Mouse (Mus musculus): ENCODE measurements around the gene Ajm1. TPM values are rescaled to one million over a fixed set of nuclear protein-coding genes. Genes with fewer than 3 reads are reported as not detected.

The Ajm1 gene
- polyA plus RNA-seq, 1 experiment, result 257 TPM

DNA sequence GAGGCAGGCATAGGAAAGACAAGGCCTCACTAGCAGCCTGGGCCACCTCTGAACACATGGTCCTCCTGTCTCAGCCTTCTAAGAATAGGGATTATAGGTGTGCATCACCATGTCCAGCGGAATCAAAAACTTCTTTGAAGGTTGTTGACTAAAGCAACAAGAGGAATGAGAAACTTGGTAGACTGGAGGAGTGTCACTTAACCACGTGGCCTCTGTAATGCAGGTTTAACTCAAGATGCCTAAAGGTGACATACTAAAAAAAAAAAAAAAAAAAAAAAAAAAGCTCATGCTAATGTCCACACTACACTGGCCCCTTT, 46.7 kb downstream of the Ajm1 start:
- DNase-seq, result no peak
- 98% methylated on average over 2 of the region's 2 CpGs for WGBS
- H3K4me3 ChIP-seq (replicated peaks; ENCODE audit: insufficient read depth, low read depth, low read length), result no peak overlapping the region
- TF ChIP-seq POLR2A (IDR thresholded peaks at IDR 0.05; ENCODE audit: borderline replicate concordance, insufficient read depth, low read length) (no peak), CTCF (IDR thresholded peaks at IDR 0.05; ENCODE audit: borderline replicate concordance, insufficient read depth, low read depth, low read length) (no peak)
- peaks cover 14% of the 10 kb centered on the region for H3K4me1 ChIP-seq (ENCODE audit: control insufficient read depth, insufficient read depth, low read length)
- H3K27ac ChIP-seq (ENCODE audit: insufficient read depth, low read length), result peak overlapping the region; percentile 45; the same call in 1 of the 2 replicates
- H3K27me3 ChIP-seq (ENCODE audit: control insufficient read depth, insufficient read depth, low read length), result no peaks in the 10 kb centered on the region

GRCm38 (mm10) chr2:25534178-25534865, 47.2 kb downstream of the Ajm1 start:
- Histone ChIP-seq H3K27ac (ENCODE audit: insufficient read depth, low read length) (peak overlapping the region; percentile 45; the same call in 1 of the 2 replicates), H3K4me1 (ENCODE audit: control insufficient read depth, insufficient read depth, low read length) (peaks cover 14% of the 10 kb centered on the region), H3K27me3 (ENCODE audit: control insufficient read depth, insufficient read depth, low read length) (no peaks in the 10 kb centered on the region), H3K4me3 (replicated peaks; ENCODE audit: insufficient read depth, low read depth, low read length) (no peak overlapping the region)
- WGBS, result 52% methylated on average over 3 of the region's 3 CpGs
- no peak for TF ChIP-seq POLR2A (IDR thresholded peaks at IDR 0.05; ENCODE audit: borderline replicate concordance, insufficient read depth, low read length)
- TF ChIP-seq CTCF (IDR thresholded peaks at IDR 0.05; ENCODE audit: borderline replicate concordance, insufficient read depth, low read depth, low read length), result no peak
- peak; percentile 88 to 91 for DNase-seq

DNA sequence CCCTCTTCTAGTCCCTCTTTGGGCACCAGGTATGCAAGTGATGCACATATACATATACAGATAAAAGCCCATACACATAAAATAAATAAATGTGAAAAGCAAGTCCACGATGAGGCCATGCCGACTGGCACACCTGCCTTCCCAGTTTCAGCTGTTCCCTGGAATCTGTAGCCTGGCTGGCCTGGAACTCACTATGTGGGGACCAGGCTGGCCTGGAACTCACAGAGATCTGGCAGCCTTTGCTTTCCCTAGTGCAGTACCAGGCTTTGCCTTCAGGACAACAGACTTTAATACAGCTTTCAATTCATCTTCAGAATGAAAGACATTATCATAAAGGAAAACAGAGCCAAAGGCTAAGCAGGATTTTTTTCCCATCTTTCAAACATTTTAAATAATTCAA, 47.9 kb downstream of the Ajm1 start:
- DNase-seq, result no peak
- WGBS, result 26% methylated on average over 2 of the region's 2 CpGs
- peak overlapping the region; percentile 67; the same call in 1 of the 2 replicates for H3K27ac ChIP-seq (ENCODE audit: insufficient read depth, low read length)
- peaks cover 14% of the 10 kb centered on the region for H3K4me1 ChIP-seq (ENCODE audit: control insufficient read depth, insufficient read depth, low read length)
- no peaks in the 10 kb centered on the region for H3K27me3 ChIP-seq (ENCODE audit: control insufficient read depth, insufficient read depth, low read length)
- H3K4me3 ChIP-seq (replicated peaks; ENCODE audit: insufficient read depth, low read depth, low read length), result no peak overlapping the region
- TF ChIP-seq POLR2A (IDR thresholded peaks at IDR 0.05; ENCODE audit: borderline replicate concordance, insufficient read depth, low read length) (no peak), CTCF (IDR thresholded peaks at IDR 0.05; ENCODE audit: borderline replicate concordance, insufficient read depth, low read depth, low read length) (no peak)

DNA sequence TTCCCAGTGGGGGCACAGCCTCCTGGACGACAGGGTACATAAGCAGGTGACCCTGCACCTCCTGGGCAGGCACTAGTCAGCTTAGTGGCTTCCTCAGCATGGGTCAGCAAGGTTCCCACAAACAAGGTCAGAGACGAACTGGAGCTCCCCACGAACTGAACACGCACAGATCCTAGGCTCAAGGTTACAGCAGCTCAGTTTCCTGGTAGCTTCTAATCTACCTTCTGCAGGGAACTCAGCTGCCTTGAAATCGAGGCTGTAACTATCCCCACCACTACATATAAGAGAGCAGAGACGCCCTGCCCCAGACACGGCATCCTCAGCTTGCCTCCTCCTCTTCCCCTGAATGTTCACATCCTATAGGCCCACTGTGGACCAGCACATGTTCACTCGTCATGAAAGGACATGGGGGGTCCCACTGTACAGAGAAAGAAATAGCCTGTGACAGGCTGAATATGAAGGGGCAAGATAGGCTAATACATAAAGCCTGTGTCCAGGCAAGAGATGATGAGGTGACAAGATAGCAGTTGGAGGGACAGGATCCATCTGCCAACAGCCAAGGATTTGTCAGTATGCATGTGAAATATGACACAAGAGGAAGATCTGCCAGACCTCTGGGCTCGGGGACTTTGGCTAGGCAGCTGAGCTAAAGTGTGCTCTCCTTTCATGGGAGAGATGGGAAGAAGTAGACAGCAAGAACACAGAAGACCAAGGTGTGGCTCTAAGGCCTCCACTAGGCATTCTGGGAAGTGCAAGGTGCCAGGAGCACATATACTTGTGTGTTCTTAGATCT, 54.9 kb downstream of the Ajm1 start:
- TF ChIP-seq POLR2A (IDR thresholded peaks at IDR 0.05; ENCODE audit: borderline replicate concordance, insufficient read depth, low read length), result no peak
- no peak for TF ChIP-seq CTCF (IDR thresholded peaks at IDR 0.05; ENCODE audit: borderline replicate concordance, insufficient read depth, low read depth, low read length)
- H3K4me3 ChIP-seq (replicated peaks; ENCODE audit: insufficient read depth, low read depth, low read length), result no peak overlapping the region
- WGBS, result 56% methylated on average over 9 of the region's 9 CpGs
- peaks cover 5% of the 10 kb centered on the region; the same call in 1 of the 2 replicates for H3K4me1 ChIP-seq (ENCODE audit: control insufficient read depth, insufficient read depth, low read length)
- DNase-seq, result no peak
- H3K27me3 ChIP-seq (ENCODE audit: control insufficient read depth, insufficient read depth, low read length), result no peaks in the 10 kb centered on the region
- H3K27ac ChIP-seq (ENCODE audit: insufficient read depth, low read length), result peak overlapping the region; percentile 13; the same call in 1 of the 2 replicates

Other genes starting within 250 kb of the Ajm1 start
- gene Man1b1, start 249.4 kb downstream of the Ajm1 start, polyA plus RNA-seq (2012; rRNA removed), result 33.2 and 34.1 TPM in 2 replicates
- 63.1 and 71.2 TPM in 2 replicates for gene Dpp7, start 225.4 kb downstream of the Ajm1 start, polyA plus RNA-seq (2012; rRNA removed)
- 19.0 and 22.1 TPM in 2 replicates for gene Uap1l1, start 216.1 kb downstream of the Ajm1 start, polyA plus RNA-seq (2012; rRNA removed)
- gene Sapcd2, start 209.4 kb downstream of the Ajm1 start, polyA plus RNA-seq (2012; rRNA removed), result 4.4 and 4.7 TPM in 2 replicates
- 12.3 and 12.5 TPM in 2 replicates for gene Entpd2, start 185.9 kb downstream of the Ajm1 start, polyA plus RNA-seq (2012; rRNA removed)
- gene Npdc1, start 182.4 kb downstream of the Ajm1 start, polyA plus RNA-seq (2012; rRNA removed), result 502 and 505 TPM in 2 replicates
- gene Fut7, start 158.5 kb downstream of the Ajm1 start, polyA plus RNA-seq (2012; rRNA removed), result 0.51 and 0.71 TPM in 2 replicates
- 285 and 294 TPM in 2 replicates for gene Abca2, start 153.1 kb downstream of the Ajm1 start, polyA plus RNA-seq (2012; rRNA removed)
- gene Clic3, start 124.9 kb downstream of the Ajm1 start, polyA plus RNA-seq (2012; rRNA removed), result 0.84 and 2.8 TPM in 2 replicates
- gene Paxx, start 120.7 kb downstream of the Ajm1 start, polyA plus RNA-seq (2012; rRNA removed), result 196 and 230 TPM in 2 replicates
- 2,130 and 2,485 TPM in 2 replicates for gene Ptgds, start 111.7 kb downstream of the Ajm1 start, polyA plus RNA-seq (2012; rRNA removed)
- not detected in 2 replicates for gene Lcn12, start 87.8 kb downstream of the Ajm1 start, polyA plus RNA-seq (2012; rRNA removed)
- gene Fbxw5, start 81.0 kb downstream of the Ajm1 start, polyA plus RNA-seq (2012; rRNA removed), result 54.7 and 59.4 TPM in 2 replicates
- 3.6 and 4.2 TPM in 2 replicates for gene C8g, start 80.0 kb downstream of the Ajm1 start, polyA plus RNA-seq (2012; rRNA removed)
- 12.3 and 12.5 TPM in 2 replicates for gene Traf2, start 34.8 kb downstream of the Ajm1 start, polyA plus RNA-seq (2012; rRNA removed)
- gene Edf1, start 23.9 kb downstream of the Ajm1 start, polyA plus RNA-seq (2012; rRNA removed), result 345 and 350 TPM in 2 replicates
- 3.0 and 4.4 TPM in 2 replicates for gene Mamdc4, start 6.9 kb downstream of the Ajm1 start, polyA plus RNA-seq (2012; rRNA removed)
- gene Phpt1, start 6.5 kb downstream of the Ajm1 start, polyA plus RNA-seq (2012; rRNA removed), result 176 and 186 TPM in 2 replicates
- 161 and 172 TPM in 2 replicates for gene Rabl6, start 26.8 kb upstream of the Ajm1 start, polyA plus RNA-seq (2012; rRNA removed)
- 0.05 TPM in 1 of 2 replicates, not detected in the other for gene Ccdc183, start 35.9 kb upstream of the Ajm1 start, polyA plus RNA-seq (2012; rRNA removed)
- gene Tmem141, start 40.2 kb upstream of the Ajm1 start, polyA plus RNA-seq (2012; rRNA removed), result 79.7 and 85.7 TPM in 2 replicates
- 0.31 and 0.35 TPM in 2 replicates for gene Fcna, start 46.3 kb upstream of the Ajm1 start, polyA plus RNA-seq (2012; rRNA removed)
- gene Lcn8, start 71.4 kb upstream of the Ajm1 start, polyA plus RNA-seq (2012; rRNA removed), result not detected in 2 replicates
- gene Lcn5, start 76.2 kb upstream of the Ajm1 start, polyA plus RNA-seq (2012; rRNA removed), result not detected in 2 replicates
- gene Lcn6, start 95.0 kb upstream of the Ajm1 start, polyA plus RNA-seq (2012; rRNA removed), result not detected in 2 replicates
- gene Lcn10, start 101.0 kb upstream of the Ajm1 start, polyA plus RNA-seq (2012; rRNA removed), result not detected in 2 replicates
- gene Obp2a, start 118.3 kb upstream of the Ajm1 start, polyA plus RNA-seq (2012; rRNA removed), result not detected in 2 replicates
- gene Bmyc, start 125.0 kb upstream of the Ajm1 start, polyA plus RNA-seq (2012; rRNA removed), result 99.5 and 101 TPM in 2 replicates
- gene Obp2b, start 155.3 kb upstream of the Ajm1 start, polyA plus RNA-seq (2012; rRNA removed), result not detected in 2 replicates
- not detected in 2 replicates for gene Lcn3, start 183.8 kb upstream of the Ajm1 start, polyA plus RNA-seq (2012; rRNA removed)
- not detected in 2 replicates for gene Lcn11, start 195.3 kb upstream of the Ajm1 start, polyA plus RNA-seq (2012; rRNA removed)
- gene Gm13539, start 200.5 kb upstream of the Ajm1 start, polyA plus RNA-seq (2012; rRNA removed), result not detected in 2 replicates
- gene Glt6d1, start 234.1 kb upstream of the Ajm1 start, polyA plus RNA-seq (2012; rRNA removed), result not detected in 2 replicates
- 0.13 TPM in 1 of 2 replicates, not detected in the other for gene Lcn9, start 241.4 kb upstream of the Ajm1 start, polyA plus RNA-seq (2012; rRNA removed)

Data from cerebellum, adult 2 months (tissue).